Comparison of ENCODE assay signal across 9 mouse cellular contexts in genomic region chr17:5089541-5089940, GRCm38 (mm10).
DNase-seq lines count a peak whose midpoint lies in the region; ATAC-seq and TF ChIP-seq lines count a peak whose summit lies in the region.
"Had no signal": no experiment of that assay in that cellular context is flagged by ENCODE, and none has a peak within 500 bp of the region (broad histone marks: within the 10 kb centered on the region; RNA-seq: fewer than 3 reads in every experiment).

No protein-coding gene starts in this region.

- no peak overlapping the region for H3K27ac ChIP-seq in forebrain, embryonic 11.5 days (ENCODE audit: low read depth, low read length)
- no peak overlapping the region for H3K27ac ChIP-seq in forebrain, embryonic 16.5 days (ENCODE audit: low read length)
- 0 out of 2 replicates have a peak overlapping the region, but pooled peaks have one; percentile 5 for H3K27ac ChIP-seq in hindbrain, embryonic 16.5 days (ENCODE audit: low read depth, low read length)
- no peak overlapping the region for H3K27ac ChIP-seq in liver, embryonic 14.5 days
- no peak overlapping the region for H3K27ac ChIP-seq in forebrain, postnatal 0 days (ENCODE audit: low read depth, low read length)
- H3K27ac ChIP-seq: limb, embryonic 15.5 days had no signal

- 12% methylated on average over 12 of the region's 12 CpGs for WGBS in forebrain, embryonic 11.5 days
- 17% methylated on average over 12 of the region's 12 CpGs for WGBS in forebrain, embryonic 16.5 days
- 21% methylated on average over 12 of the region's 12 CpGs for WGBS in hindbrain, embryonic 16.5 days
- 18% methylated on average over 12 of the region's 12 CpGs for WGBS in liver, embryonic 14.5 days (ENCODE audit: insufficient replicate concordance)
- WGBS in forebrain, postnatal 0 days: 12% methylated on average over 12 of the region's 12 CpGs

- no peaks in the 10 kb centered on the region for H3K36me3 ChIP-seq in forebrain, embryonic 11.5 days (ENCODE audit: control insufficient read depth, insufficient read depth, low read length)
- no peaks in the 10 kb centered on the region for H3K36me3 ChIP-seq in forebrain, embryonic 16.5 days (ENCODE audit: control insufficient read depth, insufficient read depth)
- H3K36me3 ChIP-seq in hindbrain, embryonic 16.5 days (ENCODE audit: control insufficient read depth, insufficient read depth, low read length): no peaks in the 10 kb centered on the region
- H3K36me3 ChIP-seq in liver, embryonic 14.5 days (replicated peaks; ENCODE audit: control insufficient read depth, insufficient read depth, low read depth): no peaks in the 10 kb centered on the region
- no peaks in the 10 kb centered on the region for H3K36me3 ChIP-seq in forebrain, postnatal 0 days (ENCODE audit: insufficient read depth)

- no peak for DNase-seq in forebrain, embryonic 11.5 days (ENCODE audit: low spot score)
- no peak for DNase-seq in liver, embryonic 14.5 days (ENCODE audit: low read depth in 3 of 3, low spot score in 3 of 3)
- DNase-seq in testis, postnatal 14 days (ENCODE audit: low spot score): no peak
- no peak for DNase-seq in forebrain, postnatal 0 days
- no peak for DNase-seq in right cerebral cortex, postnatal 14 days

- no peak overlapping the region for H3K9ac ChIP-seq in forebrain, embryonic 11.5 days (ENCODE audit: low read length)
- H3K9ac ChIP-seq in forebrain, embryonic 16.5 days (replicated peaks; ENCODE audit: low read depth, low read length): no peak overlapping the region
- H3K9ac ChIP-seq in hindbrain, embryonic 16.5 days (ENCODE audit: low read depth, low read length): no peak overlapping the region
- peak overlapping the region; percentile 29; the same call in 1 of the 2 replicates for H3K9ac ChIP-seq in liver, embryonic 14.5 days (replicated peaks)
- no peak overlapping the region for H3K9ac ChIP-seq in forebrain, postnatal 0 days
- H3K9ac ChIP-seq: limb, embryonic 15.5 days had no signal

- H3K4me1 ChIP-seq in forebrain, embryonic 11.5 days (replicated peaks; ENCODE audit: control insufficient read depth, insufficient read depth, low read length): peaks cover 6% of the 10 kb centered on the region
- H3K4me1 ChIP-seq in forebrain, embryonic 16.5 days (replicated peaks; ENCODE audit: control insufficient read depth, insufficient read depth, low read length): peaks cover 37% of the 10 kb centered on the region
- H3K4me1 ChIP-seq in hindbrain, embryonic 16.5 days (ENCODE audit: control insufficient read depth, insufficient read depth, low read depth, low read length): peaks cover 28% of the 10 kb centered on the region
- peaks cover 31 to 46% of the 10 kb centered on the region in 2 experiments for H3K4me1 ChIP-seq in liver, embryonic 14.5 days (replicated peaks; ENCODE audit: control insufficient read depth in 2 of 2, insufficient read depth in 2 of 2, low read length in 1 of 2)
- peaks cover 11% of the 10 kb centered on the region; the same call in 1 of the 2 replicates for H3K4me1 ChIP-seq in forebrain, postnatal 0 days (ENCODE audit: insufficient read depth)

- H3K4me3 ChIP-seq in forebrain, embryonic 11.5 days (ENCODE audit: low read depth, low read length): no peak overlapping the region
- H3K4me3 ChIP-seq in forebrain, embryonic 16.5 days (replicated peaks; ENCODE audit: low read length): no peak overlapping the region
- H3K4me3 ChIP-seq in hindbrain, embryonic 16.5 days (ENCODE audit: low read length): no peak overlapping the region
- no peak overlapping the region for H3K4me3 ChIP-seq in liver, embryonic 14.5 days (ENCODE audit: insufficient read depth in 1 of 2, low read depth in 2 of 2, low read length in 2 of 2)
- no peak overlapping the region for H3K4me3 ChIP-seq in forebrain, postnatal 0 days (ENCODE audit: low read depth, low read length)
- H3K4me3 ChIP-seq: limb, embryonic 15.5 days had no signal

- ATAC-seq in forebrain, embryonic 11.5 days (replicated peaks; ENCODE audit: low FRiP score): peak; percentile 39; the same call in 1 of the 2 replicates
- no peak for ATAC-seq in forebrain, embryonic 16.5 days
- ATAC-seq in CD4-positive, CD25-positive, alpha-beta regulatory T cell, adult 4 months: peak; percentile 54
- no peak for ATAC-seq in hindbrain, embryonic 16.5 days
- ATAC-seq in liver, embryonic 14.5 days (ENCODE audit: insufficient read depth): 0 out of 2 replicates have a peak, but pooled peaks have one; percentile 27
- ATAC-seq in forebrain, postnatal 0 days: no peak

- H3K4me2 ChIP-seq in forebrain, embryonic 11.5 days (ENCODE audit: low read depth, low read length, severe bottlenecking): no peak overlapping the region
- H3K4me2 ChIP-seq in forebrain, embryonic 16.5 days (ENCODE audit: low read length): no peak overlapping the region
- 0 out of 2 replicates have a peak overlapping the region, but pooled peaks have one; percentile 7 for H3K4me2 ChIP-seq in hindbrain, embryonic 16.5 days (ENCODE audit: low read length)
- H3K4me2 ChIP-seq in liver, embryonic 14.5 days (ENCODE audit: low read depth): peak overlapping the region; percentile 51
- H3K4me2 ChIP-seq in forebrain, postnatal 0 days (ENCODE audit: low read depth): no peak overlapping the region
- H3K4me2 ChIP-seq: limb, embryonic 15.5 days had no signal

- no peak for TF ChIP-seq EP300 in liver, embryonic 14.5 days (IDR thresholded peaks at IDR 0.05; ENCODE audit: low read depth)

- H3K27me3 ChIP-seq in forebrain, embryonic 11.5 days (ENCODE audit: control insufficient read depth, insufficient read depth, low read length): no peaks in the 10 kb centered on the region
- H3K27me3 ChIP-seq in forebrain, embryonic 16.5 days (replicated peaks; ENCODE audit: control insufficient read depth, insufficient read depth, low read length): no peaks in the 10 kb centered on the region
- no peaks in the 10 kb centered on the region for H3K27me3 ChIP-seq in hindbrain, embryonic 16.5 days (replicated peaks; ENCODE audit: control insufficient read depth, insufficient read depth, low read length)
- no peaks in the 10 kb centered on the region for H3K27me3 ChIP-seq in liver, embryonic 14.5 days (ENCODE audit: control insufficient read depth, insufficient read depth, low read length)
- no peaks in the 10 kb centered on the region for H3K27me3 ChIP-seq in forebrain, postnatal 0 days (ENCODE audit: insufficient read depth, low read length)
- H3K27me3 ChIP-seq: limb, embryonic 15.5 days had no signal

- H3K9me3 ChIP-seq in forebrain, embryonic 11.5 days (ENCODE audit: control insufficient read depth, low read length): no peaks in the 10 kb centered on the region
- H3K9me3 ChIP-seq in forebrain, embryonic 16.5 days (ENCODE audit: control insufficient read depth, low read length): no peaks in the 10 kb centered on the region
- no peaks in the 10 kb centered on the region for H3K9me3 ChIP-seq in hindbrain, embryonic 16.5 days (ENCODE audit: control insufficient read depth, low read length)
- no peaks in the 10 kb centered on the region for H3K9me3 ChIP-seq in liver, embryonic 14.5 days (ENCODE audit: control insufficient read depth, low read length)
- H3K9me3 ChIP-seq in forebrain, postnatal 0 days (ENCODE audit: low read length): no peaks in the 10 kb centered on the region
- H3K9me3 ChIP-seq: limb, embryonic 15.5 days had no signal

- no peak for TF ChIP-seq CTCF in liver, embryonic 14.5 days (IDR thresholded peaks at IDR 0.05; ENCODE audit: low read depth)
- TF ChIP-seq CTCF in forebrain, postnatal 0 days (IDR thresholded peaks at IDR 0.05; ENCODE audit: low read depth): no peak

Comparison
In these comparisons a context has a peak if more than half of its experiments do, and no peak if none do; other contexts are left out.
1. ATAC-seq: peak in forebrain, embryonic 11.5 days (single experiment), CD4-positive, CD25-positive, alpha-beta regulatory T cell, adult 4 months (single experiment) and liver, embryonic 14.5 days (single experiment); none in forebrain, embryonic 16.5 days (single experiment), hindbrain, embryonic 16.5 days (single experiment) and forebrain, postnatal 0 days (single experiment).
2. H3K4me2 ChIP-seq: peak in hindbrain, embryonic 16.5 days (single experiment) and liver, embryonic 14.5 days (single experiment); none in forebrain, embryonic 11.5 days (single experiment), forebrain, embryonic 16.5 days (single experiment) and forebrain, postnatal 0 days (single experiment).